Mouse (Mus musculus) splenic B cell, adult 2 months (primary cell): ENCODE data around the gene Fa2h.
"Not testable (repeated sequence)": the region's sequence is repeated elsewhere in the genome, so short reads cannot be mapped to it uniquely, and the experiment has no call there.

ENCODE experiments used
- DNase-seq: peaks from one replicate; pipeline ENCODE4 v3.0.0-alpha.2; 2011; ENCODE audit warnings: low read depth, low spot score
- H3K27me3 ChIP-seq: 2 replicates; pipeline ENCODE4 v1.6.1; 2012; ENCODE audit warnings: mild to moderate bottlenecking, low read length, moderate library complexity, mixed read lengths; ENCODE audit not compliant: control insufficient read depth, poor library complexity, insufficient read depth, severe bottlenecking
- H3K36me3 ChIP-seq: 2 replicates; pipeline ENCODE4 v1.6.1; 2012; ENCODE audit warnings: mild to moderate bottlenecking, low read length, moderate library complexity, mixed read lengths; ENCODE audit not compliant: control insufficient read depth, poor library complexity, insufficient read depth, severe bottlenecking

Fa2h gene

DNA sequence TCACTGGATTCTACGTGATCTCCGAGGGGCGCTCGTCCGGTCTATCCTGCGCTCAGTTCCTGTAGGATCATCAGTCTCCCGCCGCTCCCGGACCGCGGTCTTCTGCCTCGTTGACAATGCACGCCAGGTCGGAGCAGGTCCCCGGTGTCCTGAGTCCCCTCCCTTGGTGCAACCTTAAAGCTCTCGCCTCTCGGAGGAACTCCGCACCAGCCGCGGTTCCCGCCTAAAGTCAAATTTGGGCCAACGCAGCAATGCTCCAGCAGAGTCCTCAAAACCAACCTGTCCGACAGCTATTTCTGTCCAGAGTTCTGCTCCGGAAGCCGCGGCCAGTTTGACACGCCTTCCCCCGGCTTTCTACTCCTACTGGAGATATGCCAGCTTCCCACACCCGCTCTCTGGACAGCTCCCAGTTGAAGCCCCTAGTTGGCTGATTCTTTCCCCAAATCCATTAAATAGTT is 55.7 kb downstream of the Fa2h start, which contains the start of gene Mlkl:
Gene Mlkl (minus strand): TSS at position 288 of the 458 bp plus-strand sequence.
- Histone ChIP-seq H3K27me3 (no peaks in the 10 kb centered on the region), H3K36me3 (no peaks in the 10 kb centered on the region)
- peak; percentile 14 for DNase-seq

DNA sequence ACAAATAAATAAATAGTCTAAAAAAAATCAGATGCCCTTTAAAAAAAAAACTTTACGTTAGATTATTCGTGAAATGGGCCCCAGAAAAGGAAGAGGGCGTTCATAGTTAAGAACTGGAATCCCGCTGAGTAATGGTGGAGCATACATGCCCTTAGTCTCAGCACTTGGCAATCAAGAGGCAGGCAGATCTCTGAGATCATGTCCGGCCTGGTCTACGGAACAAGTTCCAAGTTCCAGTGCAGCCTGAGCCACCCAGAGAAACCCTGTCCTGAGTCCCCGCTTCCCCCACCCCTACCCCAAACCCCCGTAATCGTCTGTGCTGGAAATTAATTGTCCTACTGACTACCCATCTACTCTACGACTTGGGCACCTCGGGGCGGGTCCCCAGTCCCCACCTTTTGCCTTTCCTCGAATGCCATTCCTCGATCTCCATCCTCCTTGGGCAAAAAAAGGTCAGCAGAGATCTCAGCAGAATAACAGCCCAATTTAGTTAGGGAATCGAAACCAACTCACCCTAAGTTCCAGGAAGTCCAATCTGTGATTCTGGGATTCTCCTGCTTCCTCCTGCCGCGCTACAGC is 56.2 kb downstream of the Fa2h start:
- no peaks in the 10 kb centered on the region for H3K36me3 ChIP-seq
- no peaks in the 10 kb centered on the region for H3K27me3 ChIP-seq
- DNase-seq: peak; percentile 18

DNA sequence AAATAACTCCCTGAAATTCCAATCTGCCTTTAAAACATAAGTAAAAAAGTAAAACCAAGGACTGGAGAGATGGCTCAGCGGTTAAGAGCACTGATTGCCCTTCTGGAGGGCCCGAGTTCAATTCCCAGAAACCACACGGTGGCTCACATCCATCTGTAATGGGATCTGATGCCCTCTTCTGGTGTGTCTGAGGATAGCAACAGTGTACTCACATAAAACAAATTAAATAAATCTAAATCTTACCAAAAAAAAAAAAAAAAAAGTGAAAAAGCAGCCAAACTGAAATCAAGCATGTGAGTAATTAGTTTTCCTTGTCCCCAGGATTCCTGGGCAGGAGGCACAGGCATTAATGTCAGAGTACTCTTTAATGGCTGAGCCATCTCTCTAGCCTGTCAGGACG is 56.9 kb downstream of the Fa2h start:
- Histone ChIP-seq H3K36me3 (no peaks in the 10 kb centered on the region), H3K27me3 (no peaks in the 10 kb centered on the region)
- no peak for DNase-seq

DNA sequence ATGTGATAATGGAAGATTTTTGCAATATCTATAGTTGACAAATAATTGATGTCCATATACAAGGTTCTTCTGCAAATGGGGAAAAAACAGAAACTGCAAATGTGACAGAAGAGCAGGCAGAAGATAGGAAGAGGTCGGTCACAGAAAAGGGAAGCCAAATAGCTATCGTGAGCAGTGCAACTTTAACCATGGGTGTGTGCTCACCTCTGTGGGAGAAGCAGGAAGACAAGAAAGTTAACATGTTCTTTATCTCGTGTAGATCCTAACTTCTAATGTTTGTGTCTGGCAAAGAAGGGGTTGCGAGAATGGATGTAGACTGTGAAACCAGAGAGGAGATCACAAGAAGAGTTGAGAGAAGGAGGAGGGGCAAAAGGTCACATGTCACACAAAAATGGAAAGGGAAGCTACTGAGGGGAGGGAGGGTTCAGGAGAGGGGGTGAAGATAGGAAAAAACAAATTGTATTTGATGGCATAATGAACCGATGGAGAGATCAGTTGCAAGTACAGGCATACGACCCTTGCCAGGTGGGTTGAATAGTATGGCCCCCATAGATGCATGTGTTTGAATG is 68.3 kb downstream of the Fa2h start:
- DNase-seq: no peak
- Histone ChIP-seq H3K36me3 (no peaks in the 10 kb centered on the region), H3K27me3 (no peaks in the 10 kb centered on the region)

DNA sequence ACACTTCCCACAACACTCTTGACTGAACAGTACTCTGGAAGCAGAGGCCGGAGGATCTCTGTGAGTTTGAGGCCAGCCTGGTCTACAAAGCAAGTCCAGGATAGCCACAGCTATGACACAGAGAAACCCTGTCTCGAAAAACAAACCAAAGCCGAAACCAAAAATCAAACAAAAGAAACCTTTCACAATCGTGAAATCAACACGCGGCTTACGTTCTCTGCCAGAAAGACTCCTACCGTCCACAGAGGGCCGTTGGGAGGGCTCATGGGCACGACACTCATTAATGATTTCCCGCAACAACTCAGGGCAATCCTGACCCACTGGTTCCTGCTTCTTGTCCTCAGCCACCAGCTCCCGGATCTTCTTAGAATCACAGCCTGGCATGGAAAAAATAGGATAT is 78.9 kb downstream of the Fa2h start:
- Histone ChIP-seq H3K27me3 (no peaks in the 10 kb centered on the region), H3K36me3 (no peaks in the 10 kb centered on the region)
- DNase-seq: no peak

DNA sequence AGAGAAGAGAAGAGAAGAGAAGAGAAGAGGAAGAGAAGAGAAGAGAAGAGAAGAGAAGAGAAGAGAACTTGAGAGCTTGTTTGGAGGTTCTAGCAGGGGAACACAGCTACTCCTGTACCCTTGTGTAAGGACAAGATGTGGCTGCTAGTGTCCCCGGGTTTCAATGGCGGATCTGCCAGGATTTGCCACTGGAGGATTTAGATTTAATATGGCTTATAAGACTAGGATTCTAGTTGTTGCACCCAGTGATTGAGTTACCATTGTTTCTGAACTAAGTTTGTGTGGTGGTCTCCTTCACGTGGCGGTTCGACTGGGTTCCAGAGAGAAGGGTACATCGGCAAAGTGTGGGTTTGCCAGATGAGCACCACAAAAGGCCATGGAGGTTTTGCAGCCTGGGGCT is 79.7 kb downstream of the Fa2h start:
- not testable (repeated sequence) for H3K36me3 ChIP-seq, DNase-seq, H3K27me3 ChIP-seq

DNA sequence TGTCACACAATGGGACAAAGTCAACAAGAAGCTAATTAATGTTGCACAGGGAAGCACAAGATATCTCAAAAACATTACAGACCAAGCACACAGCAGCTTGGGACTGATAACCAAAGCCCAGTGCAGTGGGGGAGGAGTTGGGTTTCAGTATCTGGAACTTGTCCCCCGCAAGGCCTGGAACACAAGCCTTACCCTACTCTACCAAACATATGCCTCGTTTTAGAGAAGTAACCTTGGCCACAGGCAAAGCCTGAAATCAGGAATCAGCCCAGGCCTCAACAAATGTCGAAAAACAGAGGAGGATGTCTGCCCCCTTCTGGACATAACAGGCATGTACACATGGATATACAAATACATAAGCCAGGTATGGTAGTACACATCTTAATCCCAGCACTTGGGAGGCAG is 80.9 kb downstream of the Fa2h start:
- peak; percentile 24 for DNase-seq
- H3K27me3 ChIP-seq: no peaks in the 10 kb centered on the region
- H3K36me3 ChIP-seq: no peaks in the 10 kb centered on the region

DNA sequence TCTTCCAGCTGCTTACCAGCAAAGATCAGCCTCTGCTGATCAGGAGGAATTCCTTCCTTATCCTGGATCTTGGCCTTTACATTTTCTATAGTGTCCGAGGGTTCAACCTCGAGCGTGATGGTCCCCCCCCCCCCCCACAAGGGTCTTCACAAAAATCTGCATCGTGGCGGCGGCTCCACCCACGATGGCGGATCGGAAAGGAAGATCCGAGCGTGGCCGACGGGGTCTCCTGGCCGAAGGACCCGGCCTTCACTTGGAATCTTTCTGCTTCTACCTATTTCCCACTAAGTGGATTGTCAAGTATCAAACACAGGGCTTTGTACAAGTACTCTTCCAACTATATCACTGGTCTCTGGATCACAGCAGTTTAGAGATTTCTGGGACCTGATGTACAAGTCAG is 83.6 kb downstream of the Fa2h start:
- H3K36me3 ChIP-seq, H3K27me3 ChIP-seq, DNase-seq: not testable (repeated sequence)

DNA sequence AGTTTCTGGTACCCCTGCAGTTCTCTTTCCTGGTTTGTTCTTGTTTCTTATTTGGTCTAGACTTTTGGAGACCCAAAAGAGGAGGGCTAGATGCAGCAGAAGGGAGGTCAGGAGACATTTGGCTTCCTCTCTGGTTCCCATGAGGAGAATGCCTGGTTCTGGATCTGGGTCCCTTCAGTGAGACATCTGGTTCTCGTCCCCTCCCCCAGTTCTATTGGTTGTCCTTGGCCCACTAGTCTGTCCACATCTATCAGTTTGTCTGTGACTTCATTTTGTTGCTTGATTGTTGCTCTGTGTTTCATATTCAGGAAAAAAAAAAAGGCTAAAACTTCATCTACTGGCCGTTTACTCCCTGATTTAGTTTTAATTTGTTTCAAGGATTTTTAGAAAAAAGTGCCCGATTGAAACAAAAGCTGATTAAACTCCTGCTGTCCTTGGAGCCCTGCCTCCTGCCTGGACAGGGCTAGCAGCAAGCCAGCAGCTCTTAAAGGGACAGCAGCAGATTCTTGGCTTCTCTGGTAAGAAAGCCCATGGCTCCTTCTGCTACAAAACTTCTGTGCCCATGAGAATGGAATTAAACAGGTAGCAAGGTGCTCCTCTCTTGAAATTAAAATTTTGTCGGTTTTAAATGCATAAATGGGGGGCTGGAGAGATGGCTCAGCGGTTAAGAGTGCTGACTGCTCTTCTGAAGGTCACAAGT is 88.4 kb downstream of the Fa2h start:
- Histone ChIP-seq H3K36me3 (no peaks in the 10 kb centered on the region), H3K27me3 (no peaks in the 10 kb centered on the region)
- no peak for DNase-seq

DNA sequence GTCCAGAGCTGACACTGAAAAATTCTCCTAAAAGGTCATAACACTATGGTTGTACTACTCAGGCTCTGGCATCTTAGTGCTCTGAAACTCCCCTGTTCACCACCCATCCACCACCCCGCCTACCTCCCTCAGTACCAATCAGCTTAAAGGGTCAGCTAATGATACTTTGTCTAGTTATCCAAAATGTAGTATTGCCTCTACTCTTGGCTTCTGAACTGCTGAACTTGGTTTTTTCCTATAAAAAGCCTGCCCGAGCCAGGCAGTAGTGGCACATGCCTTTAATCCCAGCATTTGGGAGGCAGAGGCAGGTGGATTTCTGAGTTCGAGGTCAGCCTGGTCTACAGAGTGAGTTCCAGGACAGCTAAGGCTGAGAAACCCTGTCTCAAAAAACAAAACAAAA is 89.3 kb downstream of the Fa2h start:
- no peak for DNase-seq
- H3K27me3 ChIP-seq: no peaks in the 10 kb centered on the region
- no peaks in the 10 kb centered on the region for H3K36me3 ChIP-seq

DNA sequence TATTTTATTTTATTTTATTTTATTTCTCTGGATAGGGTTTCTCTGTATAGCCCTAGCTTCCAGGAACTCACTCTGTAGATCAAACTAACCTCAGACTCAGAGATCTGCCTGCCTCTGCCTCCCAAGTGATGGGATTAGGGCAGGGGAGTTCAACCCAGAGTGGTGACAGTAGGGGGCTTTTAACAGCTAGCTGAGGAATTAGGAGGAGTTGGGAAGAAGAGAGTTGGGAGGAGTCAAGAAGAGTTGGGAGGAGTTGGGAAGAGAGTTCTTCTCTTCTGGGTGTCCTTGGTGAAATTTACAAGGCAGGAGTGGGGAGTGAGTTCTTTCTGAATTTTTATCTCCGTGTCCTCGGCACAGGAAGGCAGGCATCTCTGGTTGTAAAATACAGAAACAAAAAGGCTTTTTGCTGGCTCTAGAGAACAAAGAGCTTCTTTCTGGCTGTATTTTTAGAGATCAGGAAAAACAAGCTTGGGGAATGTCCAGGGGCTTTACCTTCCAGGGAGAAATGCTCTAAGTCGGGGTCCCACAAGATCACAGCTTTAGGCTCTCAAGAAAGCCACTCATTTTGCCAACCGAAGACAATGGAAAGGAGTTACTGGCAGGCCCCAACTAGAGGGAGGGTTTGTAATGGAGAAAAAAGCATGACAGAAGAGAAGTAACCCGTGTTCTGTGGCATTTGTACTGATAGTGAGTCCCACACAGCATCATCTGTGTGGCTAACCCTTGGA is 90.4 kb downstream of the Fa2h start:
- DNase-seq, H3K27me3 ChIP-seq, H3K36me3 ChIP-seq: not testable (repeated sequence)

DNA sequence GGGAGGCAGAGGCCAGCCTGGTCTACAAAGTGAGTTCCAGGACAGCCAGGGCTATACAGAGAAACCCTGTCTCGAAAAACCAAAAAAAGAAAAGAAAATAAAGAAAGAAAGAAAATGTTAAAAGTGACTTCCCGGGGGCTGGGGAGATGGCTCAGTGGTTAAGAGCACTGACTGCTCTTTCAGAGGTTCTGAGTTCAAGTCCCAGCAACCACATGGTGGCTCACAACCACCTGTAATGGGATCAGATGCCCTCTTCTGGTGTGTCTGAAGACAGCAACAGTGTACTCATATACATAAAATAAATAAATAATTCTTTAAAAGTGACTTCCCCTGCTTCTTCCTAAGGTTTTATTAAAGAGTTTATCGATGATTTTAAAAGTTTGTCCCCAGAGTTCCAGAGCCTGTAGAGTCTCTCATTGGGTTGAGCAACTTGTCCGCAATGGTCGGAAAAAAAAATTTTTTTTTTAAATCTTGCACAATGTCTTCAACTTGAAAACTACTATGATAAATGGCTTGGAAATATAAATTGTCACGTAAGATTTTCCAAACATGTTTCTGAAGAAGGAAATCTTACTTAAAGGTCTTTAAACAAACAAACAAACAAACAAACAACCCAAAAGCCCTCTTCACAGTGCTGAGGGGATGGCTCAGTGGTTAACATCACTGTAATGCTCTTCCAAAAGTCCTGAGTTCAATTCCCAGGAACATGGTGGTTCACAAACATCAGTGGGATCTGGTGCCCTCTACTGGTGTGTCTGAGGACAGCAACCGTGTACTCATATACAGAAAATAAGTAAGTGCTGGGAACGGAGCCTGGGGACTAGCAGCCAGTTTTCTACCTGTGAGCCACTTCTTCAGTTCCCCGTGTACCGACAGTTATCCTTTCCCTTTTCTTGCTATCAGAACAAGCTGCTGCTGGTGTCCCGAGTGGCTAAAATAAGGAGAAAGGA is 92.8 kb downstream of the Fa2h start:
- H3K36me3 ChIP-seq: 0 out of 2 replicates have a peak, but pooled peaks cover 2% of the 10 kb centered on the region
- H3K27me3 ChIP-seq: no peaks in the 10 kb centered on the region
- DNase-seq: peak; percentile 38

DNA sequence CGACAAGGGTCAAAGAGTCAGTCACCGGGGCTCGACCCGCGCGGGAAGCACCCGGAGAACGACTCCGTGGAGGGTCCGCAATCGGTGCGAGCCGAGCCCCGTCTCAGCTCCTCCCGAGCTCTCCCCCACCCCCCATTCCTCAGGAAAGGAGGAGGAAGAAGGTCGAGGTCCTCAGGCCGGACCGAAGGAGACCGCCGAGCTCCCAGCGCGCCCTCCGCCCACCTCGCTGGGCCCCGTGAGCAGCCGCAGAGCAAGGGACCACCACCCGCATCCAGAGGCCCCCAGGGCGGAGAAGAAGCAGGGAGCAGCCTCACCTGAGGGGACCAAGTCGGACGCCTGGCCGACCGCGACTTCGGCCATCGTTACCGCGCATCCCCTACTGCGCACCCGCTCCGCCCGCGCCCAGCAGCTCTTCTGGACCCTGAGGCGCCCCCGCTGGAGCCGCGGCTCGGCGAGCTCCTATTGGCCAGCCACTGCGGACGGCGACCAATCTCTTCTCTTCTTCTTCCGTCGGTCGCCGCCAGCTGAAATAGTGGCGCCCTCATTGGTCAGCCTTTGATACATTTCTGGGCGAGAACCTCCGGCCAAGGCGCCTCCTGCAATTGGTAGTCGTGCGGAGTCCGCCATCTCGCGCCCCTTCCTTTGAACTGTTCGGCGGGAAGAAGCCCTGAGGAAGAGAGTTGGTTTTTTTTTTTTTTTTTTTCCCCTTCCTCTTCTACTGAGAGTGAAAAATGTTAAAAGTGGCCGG is 93.6 kb downstream of the Fa2h start, which contains the start of gene Rfwd3:
Gene Rfwd3 (minus strand): TSS at position 402 of the 748 bp plus-strand sequence.
- peaks cover 4% of the 10 kb centered on the region; the same call in 1 of the 2 replicates for H3K36me3 ChIP-seq
- no peaks in the 10 kb centered on the region for H3K27me3 ChIP-seq
- DNase-seq: peak; percentile 98
